Mouse (Mus musculus) gastrocnemius, postnatal 14 days (tissue): ENCODE data around the gene Ubox5. TPM values are rescaled to one million over a fixed set of nuclear protein-coding genes. Genes with fewer than 3 reads are reported as not detected.

Experiments used
- DNase-seq: peaks from one replicate; pipeline ENCODE4 v3.0.0; 2021; ENCODE audit warnings: mixed read lengths
- intact Hi-C: fragments of 180-260 bp; cut with DNase I; formaldehyde crosslinking; loops from one replicate; pipeline ENCODE4 v1.15.1; 2025; ENCODE audit warnings: low total_unique reads
- total RNA-seq, 2 experiments: library from RNA; stranded (reverse); gene quantifications; 2 replicates each; pipeline ENCODE4 v1.2.3; 2021

Gene Ubox5
- total RNA-seq, 2 experiments from 2014 or later = 3.8 to 5.2 TPM

- intact Hi-C loops = no loop called here
- DNase-seq = no peak
Measured at GRCm38 (mm10) chr2:130635847-130636246, 6.0 kb upstream of the Ubox5 start.

- DNase-seq = peak; percentile 36
- intact Hi-C loops = no loop called here
Measured at GRCm38 (mm10) chr2:130634739-130635411, 5.0 kb upstream of the Ubox5 start.

GRCm38 (mm10) chr2:130634006-130634738 is 4.3 kb upstream of the Ubox5 start:
- intact Hi-C loops = no loop called here
- no peak for DNase-seq

- DNase-seq = no peak
- intact Hi-C loops = no loop called here
Measured at GRCm38 (mm10) chr2:130632887-130633675, 3.2 kb upstream of the Ubox5 start.

- DNase-seq = no peak
- intact Hi-C loops = no loop called here
Measured at GRCm38 (mm10) chr2:130632416-130632815, 2.6 kb upstream of the Ubox5 start.

- intact Hi-C loops = no loop called here
Measured at GRCm38 (mm10) chr2:130629080-130629838, 579 bp downstream of the Ubox5 start.

GRCm38 (mm10) chr2:130628424-130628823 is 1.4 kb downstream of the Ubox5 start:
- intact Hi-C loops = no loop called here
- DNase-seq = no peak

More at GRCm38 (mm10) chr2:130629080-130629838, 579 bp downstream of the Ubox5 start:
- no peak for DNase-seq

- intact Hi-C loops = no loop called here
Measured at GRCm38 (mm10) chr2:130618972-130619371, 10.9 kb downstream of the Ubox5 start.

GRCm38 (mm10) chr2:130613091-130613490 is 16.7 kb downstream of the Ubox5 start:
- no peak for DNase-seq
- intact Hi-C loops = no loop called here

More at GRCm38 (mm10) chr2:130618972-130619371, 10.9 kb downstream of the Ubox5 start:
- no peak for DNase-seq

GRCm38 (mm10) chr2:130602195-130602594 is 27.6 kb downstream of the Ubox5 start:
- intact Hi-C loops = no loop called here

GRCm38 (mm10) chr2:130598399-130598798 is 31.4 kb downstream of the Ubox5 start:
- no peak for DNase-seq

More at GRCm38 (mm10) chr2:130602195-130602594, 27.6 kb downstream of the Ubox5 start:
- DNase-seq = no peak

GRCm38 (mm10) chr2:130597601-130598010 is 32.2 kb downstream of the Ubox5 start:
- intact Hi-C loops = no loop called here
- no peak for DNase-seq

More at GRCm38 (mm10) chr2:130598399-130598798, 31.4 kb downstream of the Ubox5 start:
- intact Hi-C loops = no loop called here

- no peak for DNase-seq
- intact Hi-C loops = no loop called here
Measured at GRCm38 (mm10) chr2:130595596-130595995, 34.2 kb downstream of the Ubox5 start.

- intact Hi-C loops = no loop called here
- no peak for DNase-seq
Measured at GRCm38 (mm10) chr2:130591016-130591415, 38.8 kb downstream of the Ubox5 start.

GRCm38 (mm10) chr2:130589761-130590160 is 40.1 kb downstream of the Ubox5 start:
- intact Hi-C loops = no loop called here
- DNase-seq = no peak

- no peak for DNase-seq
- intact Hi-C loops = no loop called here
Measured at GRCm38 (mm10) chr2:130589157-130589556, 40.7 kb downstream of the Ubox5 start.

GRCm38 (mm10) chr2:130588373-130588772 is 41.5 kb downstream of the Ubox5 start:
- no peak for DNase-seq
- intact Hi-C loops = no loop called here

GRCm38 (mm10) chr2:130586016-130586415 is 43.8 kb downstream of the Ubox5 start:
- intact Hi-C loops = no loop called here

GRCm38 (mm10) chr2:130583902-130584560 is 45.8 kb downstream of the Ubox5 start:
- no peak for DNase-seq
- intact Hi-C loops = no loop called here

More at GRCm38 (mm10) chr2:130586016-130586415, 43.8 kb downstream of the Ubox5 start:
- no peak for DNase-seq
